Mouse (Mus musculus) adrenal gland, adult 2 months (tissue): Measurements from ENCODE around the gene Rsph14. TPM values are rescaled to one million over a fixed set of nuclear protein-coding genes. Genes with fewer than 3 reads are reported as not detected.

ENCODE experiments used
- DNase-seq: peaks from one replicate; pipeline ENCODE4 v3.0.0; 2021
- polyA plus RNA-seq: library from polyadenylated mRNA; depleted of rRNA; stranded (reverse); fragments of >200 nt; gene quantifications from 2 replicates; pipeline ENCODE4 v1.2.3, GENCODE M21; 2012
- total RNA-seq, 2 experiments: library from RNA; stranded (reverse); gene quantifications; 2 replicates each; pipeline ENCODE4 v1.2.3; 2021

Rsph14 gene
- total and polyA plus RNA-seq, 3 experiments: 1.8 TPM; not detected in 2

DNA sequence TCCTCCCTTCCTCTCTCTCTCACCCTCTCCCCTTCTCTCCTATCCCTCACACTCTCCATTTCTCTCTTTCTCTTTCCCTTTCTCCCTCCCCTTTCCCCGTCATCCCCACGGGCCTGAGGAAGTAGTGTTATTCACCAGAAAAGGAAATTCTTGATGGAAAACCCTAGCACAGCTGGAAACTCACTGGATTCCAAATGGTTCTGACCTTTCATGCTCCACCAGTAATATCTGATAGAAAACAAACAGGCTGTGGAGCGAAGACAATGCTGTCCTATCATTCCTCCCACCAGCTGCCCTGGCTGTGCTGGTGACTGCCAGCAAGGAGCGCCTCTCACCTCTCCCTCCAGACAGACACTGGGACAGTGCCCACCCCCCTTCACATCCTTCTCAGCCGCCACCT, 37.5 kb downstream of the Rsph14 start:
- DNase-seq: no peak

GRCm38 (mm10) chr10:74990584-74991322, 41.6 kb downstream of the Rsph14 start:
- no peak for DNase-seq

- no peak for DNase-seq
Observed at GRCm38 (mm10) chr10:74989814-74990213, 42.6 kb downstream of the Rsph14 start.

DNA sequence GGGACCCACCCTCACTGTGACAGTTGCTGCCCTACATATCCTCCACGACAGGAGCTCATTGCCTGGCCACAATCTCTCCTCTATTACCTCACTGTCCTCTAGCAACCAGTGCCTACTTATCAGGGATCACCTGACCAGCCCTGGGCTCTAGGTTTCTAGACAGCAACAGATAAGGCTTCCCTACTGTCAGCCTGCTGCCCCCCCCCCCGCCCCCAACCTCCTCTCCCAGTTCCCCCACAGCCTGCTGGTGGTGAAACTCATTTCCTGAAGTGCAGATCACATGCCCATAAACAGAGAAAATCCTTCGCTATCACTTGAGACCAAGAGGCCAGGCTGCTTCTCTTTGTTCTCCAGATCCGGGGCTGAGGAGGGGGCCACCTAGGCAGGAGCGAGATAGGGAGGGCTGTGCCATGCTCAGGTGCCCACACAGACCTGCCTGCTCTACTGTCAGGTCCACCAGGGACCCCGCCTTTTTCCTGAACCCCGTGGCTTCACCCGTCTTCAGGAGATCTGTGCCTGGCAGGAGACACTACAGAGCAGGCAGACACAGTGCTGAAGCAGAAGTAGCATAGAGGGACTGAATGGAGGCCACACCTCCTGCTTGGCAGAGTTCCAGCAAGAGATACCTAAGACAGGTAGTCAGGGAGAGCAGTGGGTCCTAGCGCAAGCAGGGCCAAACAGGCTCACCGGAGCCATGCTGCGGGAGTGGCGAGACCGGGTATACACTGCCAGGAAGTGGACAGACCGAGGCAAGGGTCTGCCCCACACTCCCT, 44.5 kb downstream of the Rsph14 start:
- DNase-seq: no peak

DNA sequence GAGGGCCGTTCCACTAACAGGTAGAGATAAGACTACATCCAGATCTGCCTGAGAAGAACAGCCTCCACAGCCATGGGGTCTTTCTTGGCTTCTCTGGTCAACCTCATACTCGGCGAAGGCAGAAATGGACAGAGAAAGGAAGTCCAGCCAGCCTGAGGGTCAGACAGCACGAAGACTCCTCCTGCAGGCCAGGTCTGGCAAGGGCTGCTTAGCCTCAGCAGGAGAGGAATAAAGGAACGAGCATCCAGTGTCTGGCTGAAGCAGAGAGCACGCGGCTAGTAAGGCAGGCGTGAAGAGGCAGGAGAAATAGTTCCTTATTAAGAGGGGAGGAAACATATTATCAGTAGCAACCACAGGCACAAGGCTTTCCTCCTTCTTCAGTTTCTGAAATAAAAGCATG, 49.2 kb downstream of the Rsph14 start:
- DNase-seq: no peak

DNA sequence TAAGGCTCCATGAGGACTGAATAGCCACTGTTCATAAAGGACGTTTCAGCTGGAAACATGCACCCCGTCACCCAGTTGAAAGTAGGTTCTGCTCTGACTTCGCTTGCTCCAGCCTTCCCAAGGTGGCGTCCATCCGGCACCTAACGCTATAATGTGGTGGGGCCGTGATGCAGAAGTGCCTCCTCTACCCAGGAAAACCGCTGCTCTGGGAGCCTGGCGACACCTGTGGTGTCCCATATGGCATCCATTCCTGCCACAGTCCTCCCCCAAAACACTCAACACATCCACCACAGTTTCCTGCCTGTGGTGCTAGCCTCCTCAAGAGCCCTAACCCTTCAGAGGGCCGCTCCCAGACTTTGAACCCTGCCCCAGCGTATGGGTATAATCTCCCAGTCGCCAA, 51.2 kb downstream of the Rsph14 start:
- no peak for DNase-seq

GRCm38 (mm10) chr10:74978056-74978455, 54.3 kb downstream of the Rsph14 start:
- DNase-seq: peak; percentile 84

GRCm38 (mm10) chr10:74976429-74976828, 56.0 kb downstream of the Rsph14 start:
- no peak for DNase-seq

GRCm38 (mm10) chr10:74975626-74976025, 56.8 kb downstream of the Rsph14 start:
- no peak for DNase-seq

DNA sequence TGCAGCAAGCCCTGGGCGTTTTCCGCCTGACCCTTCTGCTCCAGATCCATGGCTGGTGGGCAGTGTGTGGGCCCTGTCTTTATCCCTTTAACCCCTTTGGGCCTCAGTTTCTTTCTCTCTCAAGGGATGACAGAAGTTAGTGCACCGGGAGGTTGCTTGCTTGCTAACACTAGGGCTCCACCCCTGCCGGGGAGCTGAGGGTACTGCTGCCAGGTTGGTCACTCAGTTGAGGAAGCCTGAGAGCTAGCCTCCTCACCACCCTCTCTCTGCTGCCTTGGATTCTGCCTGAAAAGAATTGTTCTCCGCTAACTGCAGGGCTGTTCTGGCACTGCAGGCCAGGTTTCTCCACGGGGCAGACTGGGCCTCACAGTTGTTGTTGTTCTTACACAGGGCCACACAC, 59.4 kb downstream of the Rsph14 start:
- DNase-seq: no peak

- no peak for DNase-seq
Observed at GRCm38 (mm10) chr10:74969266-74969665, 63.1 kb downstream of the Rsph14 start.

DNA sequence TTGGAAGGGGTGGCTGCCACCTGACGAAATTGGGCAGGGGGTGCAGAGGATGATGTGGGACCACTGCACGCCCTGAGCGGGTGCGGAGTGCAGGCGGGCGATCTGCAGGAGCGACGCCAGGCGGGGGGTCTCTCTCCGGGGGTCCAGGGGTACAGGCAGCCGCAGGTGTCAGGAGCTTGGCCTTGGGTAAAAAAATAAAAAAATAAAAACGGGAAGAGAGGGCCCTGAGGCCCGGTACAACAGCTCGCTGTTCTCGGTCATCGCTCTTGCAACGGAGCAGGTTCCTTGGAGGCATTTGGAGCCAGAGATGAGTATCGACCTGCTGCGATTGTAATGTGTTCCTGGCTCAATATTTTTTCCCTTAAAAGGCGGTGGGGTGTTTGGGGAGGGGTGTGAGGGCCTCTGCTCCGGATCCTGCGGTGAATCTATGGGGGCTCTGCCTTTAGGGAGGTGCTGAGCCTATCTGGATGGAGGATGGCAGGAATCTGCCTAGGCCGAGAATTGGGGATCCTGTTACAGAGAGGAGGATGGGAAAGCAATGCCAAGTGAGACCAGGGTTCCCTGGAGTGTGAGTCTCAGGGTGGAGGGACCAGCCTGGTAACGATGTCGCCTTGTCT, 64.6 kb downstream of the Rsph14 start:
- DNase-seq: no peak

DNA sequence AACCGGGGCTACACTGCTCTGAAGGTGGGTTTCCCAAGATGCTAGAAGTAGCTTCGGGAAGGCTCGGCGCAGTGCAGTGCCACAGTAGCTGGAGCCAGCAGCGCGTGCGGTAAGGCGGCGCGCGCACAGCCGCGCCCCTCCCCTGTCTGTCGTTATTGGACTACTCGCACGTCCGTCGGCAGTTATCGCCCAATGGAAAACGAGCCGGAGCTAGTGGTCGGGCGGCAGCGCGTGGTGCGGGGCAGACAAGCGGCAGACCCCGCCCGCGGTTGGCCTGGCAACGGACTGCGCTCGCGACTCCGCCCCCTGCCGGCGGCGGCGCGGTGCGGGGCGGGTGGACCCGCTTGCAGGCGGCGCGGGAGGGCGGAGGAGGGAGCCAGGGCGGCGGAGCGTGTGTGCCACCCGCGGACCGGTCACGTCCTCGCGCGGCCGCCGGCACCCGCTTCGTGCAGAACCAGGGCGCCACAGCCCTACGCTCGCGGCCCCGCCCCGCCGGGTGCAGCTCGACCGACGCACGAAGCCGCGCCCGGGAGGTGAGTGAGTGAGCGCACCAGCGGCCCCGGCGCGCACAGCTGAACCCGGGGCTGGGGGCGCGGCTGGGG, 65.4 kb downstream of the Rsph14 start, which contains the start of gene Gnaz:
Gene Gnaz, plus strand, starts transcription at position 328 of the 602 bp plus-strand sequence.
- DNase-seq: peak; percentile 99

- DNase-seq: no peak
Observed at GRCm38 (mm10) chr10:74964380-74964779, 68.0 kb downstream of the Rsph14 start.

GRCm38 (mm10) chr10:74952830-74953443, 79.4 kb downstream of the Rsph14 start:
- DNase-seq: no peak

GRCm38 (mm10) chr10:74940795-74941194, 91.6 kb downstream of the Rsph14 start:
- DNase-seq: no peak

DNA sequence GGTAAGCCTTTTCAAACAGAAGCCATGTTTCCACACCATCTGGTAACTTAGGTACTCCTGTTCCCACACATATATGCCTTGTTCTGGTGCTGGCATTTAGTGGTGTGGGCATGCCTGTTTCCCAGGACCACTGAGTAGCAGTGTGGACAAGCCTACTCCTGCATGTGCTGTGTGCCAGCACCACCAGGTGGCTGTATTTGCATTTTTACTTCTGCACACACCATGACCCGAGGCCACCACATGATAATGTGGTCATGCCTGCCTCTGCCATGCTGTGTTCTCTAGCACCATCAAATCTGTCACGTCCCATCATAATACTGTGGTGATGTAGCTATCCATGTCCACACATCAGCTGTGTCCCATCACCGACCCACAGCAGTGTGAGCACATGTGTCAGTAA, 93.1 kb downstream of the Rsph14 start:
- DNase-seq: no peak

GRCm38 (mm10) chr10:74938410-74938809, 94.0 kb downstream of the Rsph14 start:
- DNase-seq: no peak

GRCm38 (mm10) chr10:74937003-74937790, 95.2 kb downstream of the Rsph14 start:
- peak; percentile 15 for DNase-seq

DNA sequence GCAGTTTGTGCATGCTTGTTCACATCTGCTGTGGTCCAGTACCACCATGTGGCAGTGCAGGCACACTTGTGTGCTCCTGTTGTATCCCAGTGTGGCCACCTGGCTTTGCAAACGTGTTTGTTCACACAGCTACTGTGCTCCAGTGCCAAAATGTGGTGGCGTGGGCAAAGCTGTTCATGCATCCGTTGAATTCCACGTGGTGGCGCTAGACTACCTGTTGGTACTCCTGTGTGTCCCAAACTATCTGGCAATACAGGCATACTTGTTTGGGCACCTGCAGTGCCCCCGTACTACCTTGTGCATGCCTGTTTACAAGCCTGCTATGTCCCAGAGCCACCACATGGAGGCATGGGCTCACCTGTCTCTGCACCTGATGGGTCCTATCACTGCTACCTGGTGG, 97.4 kb downstream of the Rsph14 start:
- no peak for DNase-seq

- no peak for DNase-seq
Observed at GRCm38 (mm10) chr10:74934521-74934920, 97.9 kb downstream of the Rsph14 start.
